Mouse (Mus musculus): ENCODE measurements around the gene Gm29427. TPM values are rescaled to one million over a fixed set of nuclear protein-coding genes. Genes with fewer than 3 reads are reported as not detected.

The Gm29427 gene
- polyA plus RNA-seq, 1 experiment from 2014 or later, result not detected

- Histone ChIP-seq H3K36me3 (ENCODE audit: control insufficient read depth, insufficient read depth, low read length) (peaks cover 5% of the 10 kb centered on the region), H3K27ac (ENCODE audit: low read length) (peak within 1 kb of the TSS; percentile 93), H3K9me3 (ENCODE audit: control insufficient read depth, low read length) (no peaks in the 10 kb centered on the region), H3K9ac (ENCODE audit: low read length) (peak within 1 kb of the TSS; percentile 98), H3K4me1 (replicated peaks; ENCODE audit: control insufficient read depth, insufficient read depth, low read length) (peaks cover 16% of the 10 kb centered on the region), H3K4me2 (ENCODE audit: low read depth, low read length) (peak within 1 kb of the TSS; percentile 98), H3K4me3 (ENCODE audit: low read length) (peak within 1 kb of the TSS; percentile 97), H3K27me3 (ENCODE audit: control insufficient read depth, insufficient read depth, low read depth, low read length) (no peaks in the 10 kb centered on the region)
- ATAC-seq (ENCODE audit: low read depth), result peak; percentile 81
- WGBS, result under 1% methylated on average over 50 of the region's 54 CpGs
These were observed 1.8 kb upstream of the Gm29427 start, which contains the start of gene Yod1 for GRCm38 (mm10) chr1:130717291-130717871. Gene Yod1, plus strand, starts transcription at chr1:130717327.

GRCm38 (mm10) chr1:130716513-130717290 lies 1.1 kb upstream of the Gm29427 start:
- Histone ChIP-seq H3K4me2 (ENCODE audit: low read depth, low read length) (peak overlapping the region; percentile 98), H3K36me3 (ENCODE audit: control insufficient read depth, insufficient read depth, low read length) (peaks cover 5% of the 10 kb centered on the region), H3K9me3 (ENCODE audit: control insufficient read depth, low read length) (no peaks in the 10 kb centered on the region), H3K27me3 (ENCODE audit: control insufficient read depth, insufficient read depth, low read depth, low read length) (no peaks in the 10 kb centered on the region), H3K9ac (ENCODE audit: low read length) (peak overlapping the region; percentile 98), H3K27ac (ENCODE audit: low read length) (peak overlapping the region; percentile 93), H3K4me3 (ENCODE audit: low read length) (peak overlapping the region; percentile 97), H3K4me1 (replicated peaks; ENCODE audit: control insufficient read depth, insufficient read depth, low read length) (peaks cover 16% of the 10 kb centered on the region)
- WGBS, result under 1% methylated on average over 42 of the region's 42 CpGs
- ATAC-seq (ENCODE audit: low read depth), result peak; percentile 23

GRCm38 (mm10) chr1:130716218-130716512 lies 566 bp upstream of the Gm29427 start:
- Histone ChIP-seq H3K9ac (ENCODE audit: low read length) (peak overlapping the region; percentile 98), H3K4me3 (ENCODE audit: low read length) (peak overlapping the region; percentile 97), H3K36me3 (ENCODE audit: control insufficient read depth, insufficient read depth, low read length) (peaks cover 5% of the 10 kb centered on the region), H3K27me3 (ENCODE audit: control insufficient read depth, insufficient read depth, low read depth, low read length) (no peaks in the 10 kb centered on the region), H3K9me3 (ENCODE audit: control insufficient read depth, low read length) (no peaks in the 10 kb centered on the region), H3K4me1 (replicated peaks; ENCODE audit: control insufficient read depth, insufficient read depth, low read length) (peaks cover 16% of the 10 kb centered on the region), H3K27ac (ENCODE audit: low read length) (peak overlapping the region; percentile 93), H3K4me2 (ENCODE audit: low read depth, low read length) (peak overlapping the region; percentile 98)
- ATAC-seq (ENCODE audit: low read depth), result peak; percentile 5
- WGBS, result 0% methylated on average over 3 of the region's 3 CpGs

GRCm38 (mm10) chr1:130714046-130714445 lies 1.6 kb downstream of the Gm29427 start:
- no peaks in the 10 kb centered on the region; the same call in 1 of the 2 replicates for H3K36me3 ChIP-seq (ENCODE audit: control insufficient read depth, insufficient read depth, low read length)
- peaks cover 14% of the 10 kb centered on the region for H3K4me1 ChIP-seq (replicated peaks; ENCODE audit: control insufficient read depth, insufficient read depth, low read length)
- no peak overlapping the region for H3K4me2 ChIP-seq (ENCODE audit: low read depth, low read length)
- H3K9me3 ChIP-seq (ENCODE audit: control insufficient read depth, low read length), result no peaks in the 10 kb centered on the region
- H3K27me3 ChIP-seq (ENCODE audit: control insufficient read depth, insufficient read depth, low read depth, low read length), result no peaks in the 10 kb centered on the region
- no peak for ATAC-seq (ENCODE audit: low read depth)
- no peak overlapping the region for H3K4me3 ChIP-seq (ENCODE audit: low read length)
- 69% methylated on average over 4 of the region's 4 CpGs for WGBS
- H3K27ac ChIP-seq (ENCODE audit: low read length), result no peak overlapping the region
- H3K9ac ChIP-seq (ENCODE audit: low read length), result no peak overlapping the region

- no peak overlapping the region for H3K9ac ChIP-seq (ENCODE audit: low read length)
- peaks cover 5% of the 10 kb centered on the region; the same call in 1 of the 2 replicates for H3K4me1 ChIP-seq (replicated peaks; ENCODE audit: control insufficient read depth, insufficient read depth, low read length)
- peaks cover 8% of the 10 kb centered on the region for H3K36me3 ChIP-seq (ENCODE audit: control insufficient read depth, insufficient read depth, low read length)
- no peaks in the 10 kb centered on the region for H3K27me3 ChIP-seq (ENCODE audit: control insufficient read depth, insufficient read depth, low read depth, low read length)
- WGBS, result 83% methylated on average over 22 of the region's 22 CpGs
- no peak overlapping the region for H3K4me2 ChIP-seq (ENCODE audit: low read depth, low read length)
- no peak overlapping the region for H3K4me3 ChIP-seq (ENCODE audit: low read length)
- no peak for ATAC-seq (ENCODE audit: low read depth)
- H3K9me3 ChIP-seq (ENCODE audit: control insufficient read depth, low read length), result no peaks in the 10 kb centered on the region
- no peak overlapping the region for H3K27ac ChIP-seq (ENCODE audit: low read length)
These were observed 5.1 kb downstream of the Gm29427 start for GRCm38 (mm10) chr1:130710283-130711080.

GRCm38 (mm10) chr1:130703613-130704012 lies 12.0 kb downstream of the Gm29427 start:
- H3K27ac ChIP-seq (ENCODE audit: low read length), result no peak overlapping the region
- no peak overlapping the region for H3K4me3 ChIP-seq (ENCODE audit: low read length)
- H3K4me2 ChIP-seq (ENCODE audit: low read depth, low read length), result no peak overlapping the region
- H3K9ac ChIP-seq (ENCODE audit: low read length), result no peak overlapping the region
- 0 out of 2 replicates have a peak, but pooled peaks have one; percentile 5 for ATAC-seq (ENCODE audit: low read depth)
- peaks cover 27% of the 10 kb centered on the region; the same call in 1 of the 2 replicates for H3K36me3 ChIP-seq (ENCODE audit: control insufficient read depth, insufficient read depth, low read length)
- H3K4me1 ChIP-seq (replicated peaks; ENCODE audit: control insufficient read depth, insufficient read depth, low read length), result no peaks in the 10 kb centered on the region
- 67% methylated on average over 2 of the region's 2 CpGs for WGBS
- H3K9me3 ChIP-seq (ENCODE audit: control insufficient read depth, low read length), result no peaks in the 10 kb centered on the region
- no peaks in the 10 kb centered on the region for H3K27me3 ChIP-seq (ENCODE audit: control insufficient read depth, insufficient read depth, low read depth, low read length)

- H3K36me3 ChIP-seq (ENCODE audit: control insufficient read depth, insufficient read depth, low read length), result peaks cover 26% of the 10 kb centered on the region; the same call in 1 of the 2 replicates
These were observed 13.6 kb downstream of the Gm29427 start for GRCm38 (mm10) chr1:130701976-130702375.

GRCm38 (mm10) chr1:130699937-130700633 lies 15.5 kb downstream of the Gm29427 start:
- Histone ChIP-seq H3K4me1 (replicated peaks; ENCODE audit: control insufficient read depth, insufficient read depth, low read length) (no peaks in the 10 kb centered on the region), H3K27me3 (ENCODE audit: control insufficient read depth, insufficient read depth, low read depth, low read length) (no peaks in the 10 kb centered on the region), H3K36me3 (ENCODE audit: control insufficient read depth, insufficient read depth, low read length) (peaks cover 23% of the 10 kb centered on the region; the same call in 1 of the 2 replicates), H3K9ac (ENCODE audit: low read length) (no peak overlapping the region), H3K9me3 (ENCODE audit: control insufficient read depth, low read length) (no peaks in the 10 kb centered on the region), H3K4me3 (ENCODE audit: low read length) (no peak overlapping the region), H3K4me2 (ENCODE audit: low read depth, low read length) (no peak overlapping the region), H3K27ac (ENCODE audit: low read length) (no peak overlapping the region)
- no peak for ATAC-seq (ENCODE audit: low read depth)
- 87% methylated on average over 10 of the region's 10 CpGs for WGBS

More at GRCm38 (mm10) chr1:130701976-130702375, 13.6 kb downstream of the Gm29427 start:
- Histone ChIP-seq H3K4me1 (replicated peaks; ENCODE audit: control insufficient read depth, insufficient read depth, low read length) (no peaks in the 10 kb centered on the region), H3K9me3 (ENCODE audit: control insufficient read depth, low read length) (no peaks in the 10 kb centered on the region), H3K27me3 (ENCODE audit: control insufficient read depth, insufficient read depth, low read depth, low read length) (no peaks in the 10 kb centered on the region), H3K27ac (ENCODE audit: low read length) (no peak overlapping the region), H3K4me2 (ENCODE audit: low read depth, low read length) (no peak overlapping the region), H3K9ac (ENCODE audit: low read length) (no peak overlapping the region), H3K4me3 (ENCODE audit: low read length) (no peak overlapping the region)
- WGBS, result 93% methylated on average over 11 of the region's 11 CpGs
- no peak for ATAC-seq (ENCODE audit: low read depth)

Data from lung, embryonic 16.5 days (tissue).